Mouse (Mus musculus) ES-E14 (cell line): ENCODE measurements around the gene Tbc1d23. TPM values are rescaled to one million over a fixed set of nuclear protein-coding genes. Genes with fewer than 3 reads are reported as not detected.
"Not testable (repeated sequence)": the region's sequence is repeated elsewhere in the genome, so short reads cannot be mapped to it uniquely, and the experiment has no call there.

ENCODE experiments used
- DNase-seq: peaks from one replicate; pipeline ENCODE4 v3.0.0-alpha.2; 2013; ENCODE audit warnings: low read depth, low spot score
- H3K27ac ChIP-seq: 2 replicates; pipeline ENCODE4 v1.5.1; 2012; ENCODE audit warnings: low read depth, mild to moderate bottlenecking, low read length, moderate library complexity, mixed read lengths; ENCODE audit not compliant: poor library complexity, insufficient read depth, severe bottlenecking
- H3K36me3 ChIP-seq: 2 replicates; pipeline ENCODE4 v1.6.1; 2012; ENCODE audit warnings: mild to moderate bottlenecking, low read length, moderate library complexity, mixed read lengths; ENCODE audit not compliant: control insufficient read depth, poor library complexity, insufficient read depth, severe bottlenecking
- H3K4me1 ChIP-seq, 2 experiments: fragments of 150-350 bp in 1 of 2; sonication (generic) in 1 of 2; 2 replicates each; pipeline ENCODE4 v1.6.1; 2012; ENCODE audit warnings: low read length in 2 of 2, mild to moderate bottlenecking in 1 of 2, mixed read lengths in 1 of 2; ENCODE audit not compliant: control insufficient read depth in 2 of 2, insufficient read depth in 2 of 2, poor library complexity in 1 of 2
- H3K4me3 ChIP-seq, 2 experiments: fragments of 150-350 bp in 1 of 2; sonication (generic) in 1 of 2; 2 replicates each; pipeline ENCODE4 v1.5.1; 2012; ENCODE audit warnings: low read length in 2 of 2, low read depth in 1 of 2, mild to moderate bottlenecking in 1 of 2, mixed read lengths in 1 of 2; ENCODE audit not compliant: insufficient read depth in 1 of 2, poor library complexity in 1 of 2, severe bottlenecking in 1 of 2
- H3K9ac ChIP-seq: 2 replicates; pipeline ENCODE4 v1.6.1; 2012; ENCODE audit warnings: low read depth, mild to moderate bottlenecking, low read length, mixed read lengths; ENCODE audit not compliant: poor library complexity, insufficient read depth, severe bottlenecking
- H3K9me3 ChIP-seq: fragments of 150-350 bp; sonication (generic); 2 replicates; pipeline ENCODE4 v1.6.1; 2012; ENCODE audit warnings: low read depth, mild to moderate bottlenecking, low read length; ENCODE audit not compliant: control insufficient read depth, insufficient read depth
- CHD2 ChIP-seq: IDR thresholded peaks from 2 replicates; pipeline ENCODE4 v1.6.1; 2014; ENCODE audit warnings: mild to moderate bottlenecking, low read depth, low read length, inconsistent platforms
- HCFC1 ChIP-seq: IDR thresholded peaks from 2 replicates; pipeline ENCODE4 v1.6.1; 2012; ENCODE audit warnings: low read length, inconsistent platforms, borderline replicate concordance; ENCODE audit not compliant: insufficient read depth
- MAFK ChIP-seq: IDR thresholded peaks from 2 replicates; pipeline ENCODE4 v1.6.1; 2014; ENCODE audit warnings: mild to moderate bottlenecking, low read depth, low read length, inconsistent platforms; ENCODE audit not compliant: insufficient read depth
- ZC3H11A ChIP-seq: IDR thresholded peaks from 2 replicates; pipeline ENCODE4 v1.6.1; 2012; ENCODE audit warnings: low read depth, mild to moderate bottlenecking, inconsistent platforms, low read length, borderline replicate concordance
- ZNF384 ChIP-seq: IDR thresholded peaks from 2 replicates; pipeline ENCODE4 v1.6.1; 2012; ENCODE audit warnings: low read depth, low read length, inconsistent platforms
- in situ Hi-C, 2 experiments: fragments of 600-800 bp; cut with MboI; formaldehyde crosslinking; loops; one replicate each; pipeline ENCODE4 v1.15.1; 2025; ENCODE audit warnings: low sequenced_read_pairs in 2 of 2, inconsistent platforms in 1 of 2; ENCODE audit not compliant: unreplicated experiment in 2 of 2
- total RNA-seq: library from RNA; depleted of rRNA; stranded (reverse); fragments of 300-350 nt; gene quantifications from 2 replicates; pipeline ENCODE4 v1.2.3, GENCODE M21; 2012

Tbc1d23 gene
- total RNA-seq, 1 experiment: 31.1 TPM

DNA sequence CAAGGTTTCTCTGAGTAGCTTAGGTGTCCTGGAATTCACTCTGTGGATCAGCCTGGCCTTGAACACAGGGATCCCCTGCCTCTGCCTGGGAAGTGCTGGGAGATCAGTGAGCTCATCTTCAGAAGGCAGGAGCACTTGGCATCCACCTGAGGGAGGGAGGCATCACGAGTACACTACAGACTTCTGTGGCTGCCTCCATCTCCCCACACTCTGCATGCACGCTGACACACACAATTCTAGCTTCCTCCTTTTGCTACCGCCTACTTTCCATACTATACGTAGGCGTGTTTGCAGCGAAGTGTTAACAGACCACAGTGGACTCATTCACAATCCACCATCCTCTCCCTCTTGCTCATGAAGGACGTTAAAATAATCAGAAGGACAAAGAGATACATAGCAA lies 55.0 kb downstream of the Tbc1d23 start:
- Histone ChIP-seq H3K4me1 (peaks cover 8% of the 10 kb centered on the region in 2 experiments; a peak in 2 of 4 replicates), H3K27ac (peak overlapping the region; percentile 89), H3K4me3 (no peak overlapping the region), H3K36me3 (peaks cover 4% of the 10 kb centered on the region; the same call in 1 of the 2 replicates), H3K9ac (no peak overlapping the region), H3K9me3 (no peaks in the 10 kb centered on the region)
- in situ Hi-C loops: no loop called here
- no peak for DNase-seq
- TF ChIP-seq ZC3H11A (no peak), HCFC1 (no peak), MAFK (no peak), ZNF384 (no peak), CHD2 (no peak)

DNA sequence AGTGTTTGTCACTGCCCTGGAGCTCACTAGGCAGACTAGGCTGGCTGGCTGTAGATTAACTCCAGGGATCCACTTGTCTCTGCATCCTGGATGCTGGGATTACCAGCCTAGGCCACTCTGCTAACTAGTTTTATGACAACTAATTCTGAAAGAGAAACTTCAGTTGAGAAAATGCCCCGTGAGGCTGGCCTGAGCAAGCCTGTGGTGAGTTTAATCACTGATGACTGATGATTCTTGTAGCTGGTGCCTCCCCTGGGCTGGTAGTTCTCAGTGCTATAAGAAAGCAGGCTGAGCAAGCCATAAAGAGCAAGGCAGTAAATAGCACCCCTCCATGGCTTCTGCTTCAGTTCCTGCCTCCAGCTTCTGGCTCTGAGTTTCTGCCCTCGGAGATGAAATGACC lies 55.6 kb downstream of the Tbc1d23 start:
- H3K9me3 ChIP-seq: no peaks in the 10 kb centered on the region
- no peak for DNase-seq
- no peak for TF ChIP-seq HCFC1
- TF ChIP-seq CHD2: no peak
- H3K36me3 ChIP-seq: peaks cover 8% of the 10 kb centered on the region; the same call in 1 of the 2 replicates
- H3K9ac ChIP-seq: peak overlapping the region; percentile 48; the same call in 1 of the 2 replicates
- H3K4me1 ChIP-seq: peaks cover 8 to 9% of the 10 kb centered on the region in 2 experiments; a peak in 2 of 4 replicates
- in situ Hi-C loops: no loop called here
- H3K27ac ChIP-seq: peak overlapping the region; percentile 89
- H3K4me3 ChIP-seq: no peak overlapping the region

DNA sequence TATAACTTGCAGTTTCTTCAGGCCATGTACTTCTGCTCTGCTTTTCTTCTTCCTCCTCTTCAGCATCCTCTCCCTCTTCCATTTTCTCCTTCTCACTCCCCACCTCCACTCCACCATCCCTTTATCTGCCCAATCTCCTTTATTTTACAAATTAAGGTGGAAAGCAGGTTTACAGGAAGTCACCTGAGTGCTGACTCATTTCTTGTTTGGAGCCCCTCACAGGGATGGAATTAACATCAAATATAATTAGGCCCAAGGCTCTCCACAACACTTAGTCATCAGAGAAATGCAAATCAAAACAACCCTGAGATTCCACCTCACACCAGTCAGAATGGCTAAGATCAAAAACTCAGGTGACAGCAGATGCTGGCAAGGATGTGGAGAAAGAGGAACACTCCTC lies 56.8 kb downstream of the Tbc1d23 start:
- not testable (repeated sequence) for H3K9ac ChIP-seq, H3K36me3 ChIP-seq

DNA sequence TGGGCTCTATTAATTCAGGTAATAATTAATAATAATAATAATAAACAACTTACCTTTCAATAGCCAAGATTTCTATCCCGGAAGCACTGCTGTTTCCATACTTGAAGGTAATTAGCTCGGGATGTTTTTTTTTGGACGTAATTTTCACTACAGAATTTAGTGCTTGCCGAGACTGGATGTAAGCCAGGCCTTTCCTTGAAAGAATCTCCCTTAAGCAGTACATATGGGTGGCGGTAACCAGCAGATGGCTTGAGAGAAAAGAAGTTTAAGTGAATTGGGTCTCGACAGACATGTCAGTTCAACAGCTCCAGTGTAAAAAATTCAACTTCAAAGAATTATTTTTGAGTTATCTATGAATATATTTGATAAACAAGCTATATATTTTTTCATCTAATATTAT lies 59.7 kb downstream of the Tbc1d23 start:
- peaks cover 8% of the 10 kb centered on the region; the same call in 1 of the 2 replicates for H3K36me3 ChIP-seq
- TF ChIP-seq ZNF384 (no peak), MAFK (no peak), ZC3H11A (no peak), HCFC1 (no peak), CHD2 (no peak)
- in situ Hi-C loops: no loop called here
- no peak for DNase-seq
- H3K27ac ChIP-seq: no peak overlapping the region
- peaks cover 6 to 13% of the 10 kb centered on the region in 2 experiments; a peak in 2 of 4 replicates for H3K4me1 ChIP-seq
- no peak overlapping the region for H3K9ac ChIP-seq
- no peaks in the 10 kb centered on the region for H3K9me3 ChIP-seq
- H3K4me3 ChIP-seq: no peak overlapping the region

More for the DNA sequence above, 56.8 kb downstream of the Tbc1d23 start:
- H3K4me3 ChIP-seq: 0 out of 4 replicates have a peak overlapping the region, but pooled peaks of 1 of the 2 experiments have one; percentile 1
- H3K9me3 ChIP-seq, in situ Hi-C loops, H3K4me1 ChIP-seq, H3K27ac ChIP-seq, DNase-seq: not testable (repeated sequence)

DNA sequence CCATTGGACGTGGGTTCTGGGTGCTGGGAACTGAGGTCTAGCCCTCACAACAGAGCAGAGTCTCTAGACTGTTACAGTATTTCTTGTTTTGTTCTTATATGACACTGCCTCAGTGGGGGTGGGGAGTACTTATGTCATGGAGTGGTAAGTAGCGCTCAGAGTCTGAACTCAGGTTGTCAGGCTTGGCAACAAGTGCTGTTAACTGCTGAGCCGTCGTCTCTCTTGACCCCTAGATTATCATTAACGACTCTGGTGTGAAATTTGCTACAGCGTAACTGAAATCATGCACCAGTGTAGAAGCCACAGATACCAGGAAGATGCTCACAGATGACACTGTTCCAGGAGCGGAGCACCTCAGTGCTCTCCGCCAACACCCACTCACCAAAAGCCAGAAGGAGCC lies 60.1 kb downstream of the Tbc1d23 start:
- H3K36me3 ChIP-seq: peaks cover 8% of the 10 kb centered on the region; the same call in 1 of the 2 replicates
- H3K4me3 ChIP-seq: no peak overlapping the region
- no peak for DNase-seq
- no peaks in the 10 kb centered on the region for H3K9me3 ChIP-seq
- no peak overlapping the region for H3K27ac ChIP-seq
- H3K4me1 ChIP-seq: peaks cover 4 to 10% of the 10 kb centered on the region in 2 experiments; a peak in 1 of 4 replicates
- no peak overlapping the region for H3K9ac ChIP-seq
- no peak for TF ChIP-seq MAFK
- TF ChIP-seq ZNF384: no peak
- TF ChIP-seq CHD2: no peak
- in situ Hi-C loops: no loop called here
